11 mouse cellular contexts compared by ENCODE assay signal in the genomic region with DNA sequence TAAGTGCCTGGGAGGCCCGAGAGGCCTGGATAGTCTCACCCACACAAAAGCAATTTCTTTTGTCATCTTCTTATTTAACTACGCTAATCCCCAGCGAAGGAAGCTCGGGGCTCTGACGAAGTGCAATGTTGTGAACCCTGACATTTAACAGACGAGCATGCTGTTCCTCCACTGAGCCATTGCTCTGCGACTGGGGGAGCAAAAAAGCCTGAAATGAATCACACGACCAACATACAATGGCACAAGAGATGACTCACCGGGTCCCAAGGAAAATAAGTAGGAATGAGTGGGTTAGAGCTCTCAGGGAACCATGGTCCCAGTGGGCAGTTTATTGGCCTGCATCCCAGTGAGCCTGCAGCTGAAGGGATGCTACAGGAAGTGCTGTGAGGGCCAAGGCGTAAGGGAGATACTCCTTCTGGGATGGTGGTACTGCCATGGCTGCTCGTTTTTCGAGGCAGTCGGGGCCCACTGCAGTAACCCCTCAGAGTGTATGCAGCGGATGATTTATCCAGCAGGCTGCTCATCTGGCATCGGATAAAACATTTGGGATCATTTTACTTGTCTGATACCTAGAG.
A peak's percentile ranks its signal among the peaks of the same experiment; 100 is the strongest.
DNase-seq lines count a peak whose midpoint lies in the region; ATAC-seq lines count a peak whose summit lies in the region.
"Had no signal": no experiment of that assay in that cellular context is flagged by ENCODE, and none has a peak within 500 bp of the region (broad histone marks: within the 10 kb centered on the region; RNA-seq: fewer than 3 reads in every experiment).

No protein-coding gene starts in this region.

- no peak overlapping the region for H3K9ac ChIP-seq in neural tube, embryonic 14.5 days (replicated peaks; ENCODE audit: low read depth, low read length)
- H3K9ac ChIP-seq in intestine, embryonic 16.5 days (ENCODE audit: low read depth, low read length): no peak overlapping the region
- H3K9ac ChIP-seq: neural tube, embryonic 12.5 days had no signal

- no peaks in the 10 kb centered on the region for H3K4me1 ChIP-seq in neural tube, embryonic 14.5 days (ENCODE audit: control insufficient read depth, insufficient read depth, low read length)
- no peaks in the 10 kb centered on the region for H3K4me1 ChIP-seq in intestine, embryonic 16.5 days (ENCODE audit: control insufficient read depth, insufficient read depth, low read length)
- H3K4me1 ChIP-seq: neural tube, embryonic 12.5 days had no signal

- no peaks in the 10 kb centered on the region for H3K9me3 ChIP-seq in neural tube, embryonic 14.5 days (ENCODE audit: control insufficient read depth, low read length)
- H3K9me3 ChIP-seq in intestine, embryonic 16.5 days (ENCODE audit: control insufficient read depth, low read length): no peaks in the 10 kb centered on the region
- H3K9me3 ChIP-seq: neural tube, embryonic 12.5 days had no signal

- peak; percentile 87 for DNase-seq in heart, adult 11 months
- DNase-seq in heart, postnatal 36 days: no peak
- DNase-seq in neural tube, embryonic 10.5 days (ENCODE audit: extremely low spot score, low spot score): no peak
- no peak for DNase-seq in urinary bladder, adult 18-20 months (ENCODE audit: low spot score in 2 of 2)
- DNase-seq in lung, postnatal 4 days: no peak
- no peak for DNase-seq in spleen, adult 18-20 months
- DNase-seq: layer of hippocampus, postnatal 36 days had no signal

- H3K4me2 ChIP-seq in neural tube, embryonic 14.5 days (ENCODE audit: low read depth, low read length): no peak overlapping the region
- H3K4me2 ChIP-seq in intestine, embryonic 16.5 days (ENCODE audit: low read depth, low read length): no peak overlapping the region
- H3K4me2 ChIP-seq: neural tube, embryonic 12.5 days had no signal

- WGBS in neural tube, embryonic 14.5 days: 60% methylated on average over 15 of the region's 15 CpGs
- WGBS in intestine, embryonic 16.5 days: 47% methylated on average over 15 of the region's 15 CpGs

- no peak overlapping the region for H3K4me3 ChIP-seq in neural tube, embryonic 14.5 days (ENCODE audit: low read depth, low read length)
- no peak overlapping the region for H3K4me3 ChIP-seq in intestine, embryonic 16.5 days (ENCODE audit: low read length)
- H3K4me3 ChIP-seq: neural tube, embryonic 12.5 days had no signal

- peak; percentile 14; the same call in 1 of the 2 replicates for ATAC-seq in neural tube, embryonic 14.5 days (ENCODE audit: low read depth)
- ATAC-seq in intestine, embryonic 16.5 days: peak; percentile 55; the same call in 1 of the 2 replicates
- ATAC-seq: Patski had no signal

- H3K27me3 ChIP-seq in neural tube, embryonic 14.5 days (ENCODE audit: control insufficient read depth, insufficient read depth, low read length): no peaks in the 10 kb centered on the region
- no peaks in the 10 kb centered on the region for H3K27me3 ChIP-seq in intestine, embryonic 16.5 days (replicated peaks; ENCODE audit: control insufficient read depth, insufficient read depth, low read length)
- H3K27me3 ChIP-seq: neural tube, embryonic 12.5 days; Patski had no signal

- H3K36me3 ChIP-seq in neural tube, embryonic 14.5 days (ENCODE audit: control insufficient read depth, insufficient read depth, low read length): no peaks in the 10 kb centered on the region
- no peaks in the 10 kb centered on the region for H3K36me3 ChIP-seq in intestine, embryonic 16.5 days (ENCODE audit: control insufficient read depth, insufficient read depth, low read length)
- H3K36me3 ChIP-seq: neural tube, embryonic 12.5 days had no signal

- intact Hi-C loops in heart, postnatal 36 days (cut with DNase I): no loop called here

- H3K27ac ChIP-seq in neural tube, embryonic 14.5 days (ENCODE audit: low read depth, low read length): no peak overlapping the region
- no peak overlapping the region for H3K27ac ChIP-seq in intestine, embryonic 16.5 days (ENCODE audit: low read length)
- H3K27ac ChIP-seq: neural tube, embryonic 12.5 days had no signal
